Mouse (Mus musculus): ENCODE data around the gene Eepd1.

Gene Eepd1

DNA sequence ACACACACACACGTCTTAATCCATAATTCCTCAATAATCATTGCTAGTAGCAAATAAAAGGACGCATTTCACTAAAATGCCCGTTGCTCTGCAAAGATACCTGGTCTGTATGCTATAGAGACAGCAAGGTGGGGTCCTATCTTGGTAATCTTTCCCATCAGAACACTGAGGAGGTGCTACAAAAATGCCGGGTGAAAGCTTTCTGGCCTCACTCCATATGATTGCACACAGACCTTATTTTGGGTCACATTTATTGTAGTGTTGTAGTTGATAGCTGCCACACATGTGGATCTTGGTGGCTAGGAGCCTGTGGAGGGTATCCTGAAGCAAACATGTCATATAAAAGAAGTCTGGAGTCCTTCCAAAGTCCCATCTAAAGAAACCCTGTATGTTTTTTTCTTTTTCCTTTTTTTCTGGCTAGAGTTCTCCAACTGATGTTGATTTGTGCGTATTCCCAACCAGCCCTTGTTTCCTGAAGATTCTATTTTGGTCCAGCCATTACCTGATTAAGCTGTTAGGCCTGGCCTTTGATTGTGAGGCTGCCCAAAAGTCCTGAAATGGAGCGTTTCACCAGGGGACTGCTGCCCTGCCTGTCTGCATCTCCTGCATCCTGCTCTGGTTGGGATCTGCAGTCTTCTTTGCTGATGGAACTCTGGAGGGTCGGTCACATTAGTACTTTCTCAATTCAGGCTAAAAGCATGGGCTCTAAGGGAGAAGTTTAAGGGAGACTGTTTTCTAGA lies 8.0 kb downstream of the Eepd1 start:
- DNase-seq (ENCODE audit: low read depth, low spot score), result no peak

DNA sequence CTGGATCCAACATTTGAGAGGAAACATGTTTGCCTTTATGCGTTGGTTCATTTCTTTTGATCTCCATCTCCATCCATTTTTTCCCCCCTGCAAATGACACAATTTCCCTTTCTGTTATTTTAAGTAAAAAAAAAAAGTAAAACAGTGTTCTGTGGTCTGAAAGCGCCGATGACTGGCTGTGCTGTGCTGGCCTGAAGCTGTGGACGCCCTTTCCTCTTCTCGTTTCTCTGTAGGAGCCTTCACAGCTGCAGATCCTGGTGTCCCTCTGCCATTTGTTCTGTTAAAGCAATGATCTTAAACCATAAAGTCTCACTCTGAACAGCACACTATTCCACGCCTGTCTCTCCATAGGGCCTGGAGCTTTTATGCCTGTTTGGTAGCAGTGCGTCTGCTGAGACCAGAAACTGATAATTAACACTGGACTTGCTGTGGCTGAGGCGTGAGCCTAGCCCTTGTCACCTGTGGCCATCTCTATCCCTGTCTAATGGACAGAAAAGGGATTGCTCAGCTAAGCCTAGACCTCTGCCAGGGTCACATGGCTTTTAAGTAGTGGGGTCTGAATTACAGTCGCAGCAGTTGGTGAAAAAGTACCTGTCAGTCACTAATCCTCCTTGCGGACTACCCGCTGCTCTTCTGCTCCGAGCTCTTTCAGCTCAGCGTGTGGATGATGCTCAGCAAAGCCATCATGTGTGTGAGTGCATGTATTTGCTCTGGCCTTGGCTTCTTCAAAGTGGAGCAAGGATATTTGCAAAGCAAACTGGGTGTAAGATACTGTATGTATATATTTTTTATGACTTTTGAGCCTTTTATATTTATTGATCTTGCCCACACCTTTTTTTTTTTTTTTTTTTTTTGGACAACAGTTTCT lies 9.2 kb downstream of the Eepd1 start:
- DNase-seq (ENCODE audit: low read depth, low spot score), result no peak

DNA sequence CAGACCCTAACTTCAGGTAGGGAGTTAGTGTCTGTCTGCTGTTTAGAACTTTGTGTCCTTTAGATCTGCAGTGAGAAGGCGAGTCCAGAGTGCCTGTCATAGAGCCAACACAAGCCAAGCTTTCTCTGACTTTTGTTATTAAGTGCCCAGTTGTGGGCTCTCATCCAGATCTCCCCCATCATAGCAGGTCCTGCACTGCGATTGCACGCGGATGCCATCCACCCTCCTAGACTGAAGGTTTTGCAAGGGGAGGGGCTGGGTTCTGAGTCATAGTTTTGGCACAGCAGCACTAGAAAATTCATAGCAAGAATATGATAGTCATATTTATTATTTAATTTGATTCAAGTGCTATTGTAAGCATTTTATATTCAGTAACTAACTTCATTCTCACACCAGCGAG lies 12.6 kb downstream of the Eepd1 start:
- DNase-seq (ENCODE audit: low read depth, low spot score), result no peak

DNA sequence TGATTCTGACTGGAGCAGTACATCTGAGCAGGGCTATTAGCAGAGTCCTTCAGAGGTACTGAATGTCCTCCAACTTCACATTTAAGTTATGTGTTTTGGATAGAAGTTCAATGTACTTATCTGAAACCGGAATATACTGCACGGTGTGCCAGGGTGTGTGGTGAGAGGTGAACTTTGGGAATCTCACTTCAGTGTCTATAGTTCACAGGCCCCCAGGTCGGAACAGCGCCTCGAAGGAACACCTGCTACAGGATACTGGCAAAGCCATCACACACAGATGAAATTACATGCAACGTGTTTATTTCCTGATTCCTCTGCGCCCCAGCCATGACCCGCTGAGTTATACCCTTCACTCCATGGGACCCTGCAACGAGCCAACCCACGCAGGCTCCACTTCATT lies 14.3 kb downstream of the Eepd1 start:
- peak; percentile 87 for DNase-seq (ENCODE audit: low read depth, low spot score)

DNA sequence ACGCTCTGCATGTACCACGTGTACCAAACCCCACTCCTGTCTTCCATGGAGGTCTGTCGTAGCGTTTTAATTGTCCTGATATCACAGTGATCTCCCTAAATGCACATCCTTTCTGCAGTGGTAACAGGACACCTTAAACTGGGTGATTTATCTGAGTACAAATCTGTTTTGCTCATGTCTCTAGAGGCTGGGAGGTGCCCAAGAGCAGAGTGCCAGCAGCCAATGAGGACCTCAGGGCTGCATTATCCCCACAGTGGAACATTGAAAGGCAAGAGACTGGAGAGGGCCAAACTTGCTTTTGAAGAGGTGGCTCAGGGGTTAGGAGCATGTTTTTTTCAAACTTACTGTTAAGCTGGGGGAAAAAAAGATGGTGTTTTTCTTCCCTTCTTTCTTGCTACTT lies 14.8 kb downstream of the Eepd1 start:
- DNase-seq (ENCODE audit: low read depth, low spot score), result no peak

DNA sequence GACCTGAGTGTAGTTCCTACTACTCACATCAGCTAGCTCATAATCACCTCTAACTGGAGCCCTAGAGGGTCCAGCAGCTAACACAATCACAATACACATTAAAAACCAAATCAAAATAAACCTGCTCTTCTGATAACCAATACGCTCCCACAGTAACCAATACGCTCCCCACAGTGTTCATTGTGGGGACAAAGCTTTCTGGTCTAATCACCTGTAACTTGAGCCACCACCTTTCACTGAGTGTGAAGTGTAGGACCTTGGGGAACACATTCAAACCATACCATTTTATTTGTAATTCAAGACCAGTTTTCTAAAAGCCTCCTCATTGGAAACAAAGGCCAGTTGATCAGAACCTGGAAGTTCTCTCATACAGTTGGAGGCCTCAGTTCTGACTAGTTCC lies 15.4 kb downstream of the Eepd1 start:
- no peak for DNase-seq (ENCODE audit: low read depth, low spot score)

DNA sequence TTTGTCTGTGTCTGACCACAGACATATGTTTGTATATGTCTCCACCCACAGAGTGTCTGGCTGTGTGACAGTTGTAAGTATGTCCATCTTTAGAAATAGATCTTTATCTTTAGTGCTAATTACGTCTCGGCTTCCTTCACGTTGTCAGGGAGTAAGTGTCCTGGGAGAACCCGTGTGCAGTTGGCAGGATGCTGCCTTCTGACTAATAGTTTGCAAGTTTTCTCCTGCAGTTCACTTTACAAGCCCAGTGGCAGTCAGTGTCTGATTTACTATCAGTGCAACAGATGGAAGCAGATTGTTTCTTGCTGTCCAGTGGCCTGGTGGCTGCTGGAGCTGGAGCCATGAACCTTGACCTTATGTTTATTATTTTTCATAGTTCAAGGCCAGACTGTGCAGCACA lies 17.4 kb downstream of the Eepd1 start:
- DNase-seq (ENCODE audit: low read depth, low spot score), result peak; percentile 70

DNA sequence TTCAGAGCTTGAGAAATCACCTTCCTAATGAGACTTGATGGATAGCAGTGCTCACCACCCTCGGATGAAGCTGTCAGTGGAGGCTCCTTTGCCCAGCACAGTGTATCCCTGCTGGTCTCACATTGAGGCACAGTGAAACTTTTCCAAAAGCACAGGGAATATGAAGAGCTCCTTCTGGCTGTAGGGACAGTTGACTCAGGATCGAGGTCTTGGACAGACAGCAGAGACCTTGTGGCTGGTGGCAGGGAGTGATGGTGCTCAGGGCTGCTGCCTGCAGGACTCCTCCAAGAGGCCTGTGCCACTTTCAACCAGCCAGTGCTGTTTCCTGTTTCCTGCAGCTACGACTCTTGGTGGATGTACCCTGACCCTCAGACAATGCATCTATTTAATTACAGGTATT lies 18.0 kb downstream of the Eepd1 start:
- DNase-seq (ENCODE audit: low read depth, low spot score), result no peak

DNA sequence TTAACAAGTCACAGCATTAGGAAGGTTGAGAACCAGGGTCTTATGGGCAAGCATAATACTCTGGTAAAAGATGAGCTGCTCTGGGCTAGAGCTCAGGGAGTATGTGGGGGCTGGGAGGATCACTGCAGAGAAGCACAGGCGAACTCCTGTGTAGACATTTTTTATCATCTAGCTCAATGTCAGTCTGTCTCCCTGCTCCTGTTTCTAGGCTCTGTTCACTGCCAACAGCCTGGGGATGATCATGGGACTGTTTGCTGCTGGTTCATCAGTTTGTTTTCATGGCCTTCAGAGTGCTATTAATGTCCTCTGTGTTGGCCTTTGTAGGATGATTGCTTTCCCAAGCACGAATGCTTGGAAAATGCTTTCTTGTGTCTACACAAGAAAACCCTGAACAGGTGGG lies 18.7 kb downstream of the Eepd1 start:
- DNase-seq (ENCODE audit: low read depth, low spot score), result peak; percentile 80

DNA sequence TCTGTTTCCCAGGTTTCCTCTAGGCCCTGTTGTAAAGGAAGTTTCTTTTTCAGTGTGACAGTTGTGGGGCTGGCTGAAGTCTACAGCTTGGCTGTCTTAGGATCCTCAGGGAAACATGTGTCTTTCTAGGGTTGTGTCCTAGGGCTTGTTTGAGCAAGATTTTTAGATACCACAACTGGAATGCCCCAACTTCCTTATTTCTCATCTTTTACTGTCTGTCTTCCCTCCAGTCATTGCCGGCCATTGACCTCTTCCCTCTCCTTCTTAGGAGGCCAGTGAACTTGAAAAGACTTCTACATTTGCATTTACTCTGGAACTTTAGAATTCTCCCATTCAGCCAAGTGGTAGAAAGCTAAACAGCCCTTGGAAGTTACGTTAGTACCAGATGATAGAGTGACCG lies 27.5 kb downstream of the Eepd1 start:
- no peak for DNase-seq (ENCODE audit: low read depth, low spot score)

DNA sequence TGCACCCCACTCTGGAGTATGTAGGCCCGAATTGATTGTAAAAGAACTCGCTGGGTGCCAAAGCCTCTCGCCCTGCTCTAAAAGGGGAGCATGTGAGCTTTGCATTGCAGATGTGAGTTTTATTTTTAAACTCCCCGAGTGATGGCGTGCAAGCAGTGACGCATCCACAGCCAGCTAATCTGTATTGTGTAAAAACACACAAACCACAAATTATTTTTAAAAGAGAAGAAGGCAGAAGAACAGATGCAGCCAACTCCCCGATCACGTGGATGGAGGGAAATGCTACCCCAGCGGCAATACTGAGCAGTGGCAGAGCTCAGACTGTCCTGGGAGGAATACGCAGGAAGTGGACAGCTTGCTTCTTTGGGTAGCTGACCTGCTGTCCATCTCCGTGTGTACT lies 29.2 kb downstream of the Eepd1 start:
- DNase-seq (ENCODE audit: low read depth, low spot score), result no peak

DNA sequence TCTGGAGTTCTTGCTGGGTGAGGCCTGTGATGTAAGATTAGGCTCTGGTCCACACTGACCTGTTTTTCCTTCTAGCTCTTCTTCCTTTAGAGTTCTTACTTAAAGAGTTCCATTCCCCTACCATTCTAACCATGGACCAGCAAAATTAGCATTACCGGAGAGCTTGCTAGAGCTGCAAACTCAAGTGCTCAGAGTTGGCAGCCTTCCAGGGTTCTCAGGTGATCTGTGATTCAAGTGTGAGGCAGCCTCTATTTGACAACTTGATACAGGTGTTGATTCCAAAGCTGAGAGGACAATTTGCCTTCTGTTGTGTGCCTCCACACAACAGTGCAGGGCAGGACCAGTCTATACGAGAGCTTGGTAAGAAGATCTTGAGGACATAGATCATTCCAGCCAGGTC lies 31.7 kb downstream of the Eepd1 start:
- peak; percentile 49 for DNase-seq (ENCODE audit: low read depth, low spot score)

DNA sequence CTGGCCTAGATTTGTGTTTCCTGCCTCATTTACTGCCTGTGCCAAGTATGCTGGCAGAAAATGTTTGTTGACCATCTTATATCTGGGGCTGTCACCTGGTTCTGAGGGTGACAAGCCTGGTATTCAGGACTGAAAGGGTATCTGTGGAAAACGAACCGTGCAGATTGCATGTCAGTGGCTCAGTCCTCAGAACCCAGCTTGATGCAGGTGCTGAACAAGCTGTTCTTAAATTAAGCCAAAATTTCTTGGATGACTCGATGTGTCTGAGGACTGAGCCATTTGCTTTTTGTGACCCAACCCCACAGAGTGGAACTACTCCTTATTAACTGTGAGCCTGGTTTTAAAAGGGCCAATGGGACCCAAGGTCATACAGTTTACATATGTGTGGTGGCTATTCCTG lies 32.2 kb downstream of the Eepd1 start:
- DNase-seq (ENCODE audit: low read depth, low spot score), result peak; percentile 77

DNA sequence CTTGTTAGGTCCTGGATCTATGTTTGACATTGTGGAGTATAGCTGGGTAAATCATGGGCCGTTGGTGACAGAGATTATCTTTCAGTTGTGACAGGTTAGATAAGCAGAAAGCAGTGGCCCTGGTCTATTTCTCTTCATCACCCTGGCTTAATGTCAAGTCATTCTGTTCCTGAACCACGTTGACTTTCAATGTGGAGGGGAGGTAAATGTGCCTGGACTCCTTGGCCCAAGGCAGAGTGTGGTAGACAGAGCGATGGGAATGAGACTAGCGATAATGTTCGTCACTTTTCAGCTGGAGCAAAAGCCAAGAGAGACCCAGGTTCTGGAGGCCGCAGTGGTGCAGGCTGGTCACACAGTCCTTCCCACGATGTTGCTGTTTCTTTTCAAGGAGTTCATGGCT lies 35.3 kb downstream of the Eepd1 start:
- no peak for DNase-seq (ENCODE audit: low read depth, low spot score)

DNA sequence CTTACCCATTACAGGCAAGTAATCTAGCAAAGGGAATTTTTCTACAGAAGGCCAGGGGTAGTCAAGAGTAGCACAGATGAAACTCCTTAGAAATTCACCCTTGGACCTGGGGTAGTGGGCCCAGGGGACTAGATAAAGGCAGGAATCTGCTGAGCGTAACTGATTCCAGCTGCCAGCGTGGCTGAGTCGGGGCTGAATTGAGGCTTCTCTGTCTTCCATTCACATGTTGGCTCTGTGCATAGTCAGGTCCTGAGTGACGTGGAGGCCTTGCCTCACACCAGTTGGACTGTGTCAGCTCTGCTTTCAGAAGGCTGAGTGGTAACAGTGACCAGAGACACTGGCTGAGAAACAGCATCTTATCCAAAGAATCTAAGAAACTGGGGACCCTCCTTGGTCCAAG lies 36.6 kb downstream of the Eepd1 start:
- DNase-seq (ENCODE audit: low read depth, low spot score), result no peak

DNA sequence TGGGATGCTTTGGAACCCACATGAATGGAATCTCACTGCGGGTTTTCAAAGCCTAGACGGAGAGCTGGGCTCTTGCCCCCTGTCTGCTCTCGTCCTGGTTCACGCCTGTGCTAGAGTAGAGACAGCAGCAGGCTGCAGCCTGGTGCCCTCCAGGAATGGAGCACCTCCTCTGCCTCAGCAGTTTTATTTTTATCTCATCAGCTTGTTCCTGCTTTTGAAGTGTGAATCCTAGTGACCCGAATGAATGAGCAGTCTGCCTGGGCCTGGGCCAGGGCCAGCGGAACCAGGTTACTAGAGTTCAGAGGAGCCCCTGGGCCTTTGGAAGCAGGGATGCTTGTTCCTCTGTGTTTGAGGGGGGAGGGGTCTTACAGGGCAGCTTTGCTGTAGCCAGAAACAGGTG lies 37.8 kb downstream of the Eepd1 start:
- peak; percentile 62 for DNase-seq (ENCODE audit: low read depth, low spot score)

DNA sequence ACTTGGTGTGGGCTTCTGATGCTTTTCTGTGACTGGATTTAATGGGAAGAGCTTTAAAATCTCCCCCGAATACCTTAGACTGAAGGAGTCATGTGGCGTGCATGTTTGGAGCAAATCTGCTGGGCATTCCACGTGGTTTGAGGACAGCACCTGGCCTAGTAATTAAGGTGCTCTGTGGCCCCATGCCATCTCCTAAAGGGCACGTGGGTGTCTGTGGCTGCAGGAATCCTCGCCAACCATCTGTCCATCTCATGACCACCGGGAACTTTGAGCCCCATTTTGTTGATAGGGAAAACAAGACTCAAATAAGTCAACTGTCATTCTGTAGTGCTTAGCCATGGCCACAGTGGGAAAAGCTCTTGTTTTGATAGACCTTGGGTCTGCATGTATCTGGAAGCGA lies 39.5 kb downstream of the Eepd1 start:
- no peak for DNase-seq (ENCODE audit: low read depth, low spot score)

DNA sequence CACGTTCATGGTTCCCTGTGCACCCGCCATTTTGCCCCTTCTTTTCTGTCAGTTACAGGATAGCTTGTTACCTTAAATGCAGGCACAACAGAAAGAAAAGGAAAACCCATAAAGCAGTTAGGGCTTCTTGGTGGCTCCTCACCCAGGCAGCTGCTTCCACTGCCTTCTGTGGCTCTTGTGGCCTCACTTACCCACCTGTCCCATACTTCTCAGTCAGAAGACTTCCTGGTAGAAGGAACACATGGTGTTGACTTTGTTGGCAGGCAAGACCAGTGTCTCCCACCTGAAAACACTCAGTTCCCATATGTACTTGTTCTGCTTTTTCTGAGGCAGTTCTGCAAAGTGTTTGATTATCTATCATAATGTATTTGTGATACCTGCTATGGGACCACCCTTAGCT lies 40.5 kb downstream of the Eepd1 start:
- no peak for DNase-seq (ENCODE audit: low read depth, low spot score)

DNA sequence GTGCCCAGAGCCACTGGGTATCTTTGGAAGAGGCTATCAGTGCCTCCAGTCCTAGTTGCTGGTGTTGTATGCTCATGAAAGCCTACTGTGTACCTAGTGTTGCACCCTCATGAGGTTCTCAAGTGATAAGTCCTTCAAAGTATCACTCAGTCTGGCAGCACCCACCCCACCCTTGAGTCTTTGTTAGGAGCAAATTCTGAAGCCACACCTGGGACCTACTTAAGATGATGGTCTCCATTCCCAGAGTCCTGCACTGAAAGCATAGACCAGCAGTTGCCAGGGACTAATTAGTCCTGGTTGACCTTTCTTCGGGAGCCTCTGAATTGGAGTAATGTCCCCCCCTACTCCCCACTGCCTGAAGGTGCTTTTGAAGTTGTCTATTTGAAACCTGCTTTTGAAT lies 45.2 kb downstream of the Eepd1 start:
- DNase-seq (ENCODE audit: low read depth, low spot score), result no peak

DNA sequence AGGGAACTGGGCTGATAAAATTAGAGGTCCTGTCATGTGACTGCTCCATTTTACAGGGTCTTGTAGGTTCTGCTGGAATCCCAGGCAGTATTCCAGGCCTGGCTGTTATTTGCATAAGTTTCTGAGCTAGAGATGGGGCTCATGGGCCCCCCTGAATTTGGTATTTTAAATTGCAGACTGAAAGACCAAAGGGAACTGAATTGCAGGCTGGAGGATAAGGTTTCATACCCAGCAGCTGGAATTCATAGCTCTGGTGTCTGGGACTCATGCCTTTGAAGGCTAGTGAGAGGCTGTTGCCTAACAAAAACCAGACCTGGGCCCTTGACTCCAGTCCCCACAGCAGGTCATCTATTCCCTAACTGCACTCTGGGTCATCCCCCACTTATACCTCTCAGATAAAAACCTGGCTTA lies 45.6 kb downstream of the Eepd1 start:
- no peak for DNase-seq (ENCODE audit: low read depth, low spot score)

DNA sequence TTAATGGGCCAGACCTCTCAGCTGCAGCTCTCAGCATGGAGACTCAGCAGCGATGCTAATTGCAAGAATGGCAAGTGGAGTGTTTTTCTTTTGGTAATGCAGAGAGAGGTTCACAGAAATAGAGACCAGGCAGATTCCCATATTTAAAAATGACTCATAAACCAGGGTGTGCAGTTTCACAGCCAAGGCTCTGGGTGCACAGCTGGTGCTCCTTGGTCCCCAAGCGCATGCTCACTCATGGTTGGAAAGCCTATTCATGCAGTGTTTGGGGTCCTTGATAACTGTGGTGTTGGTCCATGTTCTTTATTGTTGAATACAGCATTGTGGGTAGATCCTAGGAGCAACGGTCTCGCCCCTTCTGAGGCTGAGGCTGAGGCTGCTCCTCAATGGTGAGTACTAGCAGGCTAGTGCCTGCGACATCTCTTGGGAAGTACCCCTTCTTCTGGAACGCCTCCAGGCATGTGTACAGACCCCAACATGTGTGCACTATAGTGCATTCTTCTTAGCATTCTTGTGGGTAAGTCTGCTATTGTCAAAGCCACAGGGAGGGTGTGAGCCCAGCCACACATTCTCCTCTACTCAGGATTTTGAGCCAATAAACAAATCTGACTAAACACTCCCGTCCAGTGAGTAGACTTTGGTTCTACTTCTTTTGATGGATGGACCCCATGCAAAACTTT lies 46.2 kb downstream of the Eepd1 start:
- no peak for DNase-seq (ENCODE audit: low read depth, low spot score)

DNA sequence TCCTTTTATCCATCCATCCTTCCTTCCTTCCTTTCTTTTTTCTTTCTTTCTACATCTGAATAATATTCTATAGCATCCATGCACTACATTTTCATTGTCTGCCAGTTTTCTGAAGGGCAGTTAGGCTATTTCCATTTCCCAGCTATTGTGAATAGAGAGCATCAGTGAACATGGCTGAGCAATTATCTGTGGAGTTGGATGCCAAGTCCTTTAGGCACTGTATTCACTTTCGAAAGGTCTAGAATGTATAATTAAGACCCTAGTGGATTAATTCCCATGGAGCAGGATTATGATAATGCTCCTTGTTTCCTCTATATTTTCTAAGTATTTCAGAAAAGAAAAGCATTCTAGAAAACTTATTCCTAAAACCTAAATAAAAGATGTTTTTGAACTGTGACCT lies 50.3 kb downstream of the Eepd1 start:
- DNase-seq (ENCODE audit: low read depth, low spot score), result no peak

DNA sequence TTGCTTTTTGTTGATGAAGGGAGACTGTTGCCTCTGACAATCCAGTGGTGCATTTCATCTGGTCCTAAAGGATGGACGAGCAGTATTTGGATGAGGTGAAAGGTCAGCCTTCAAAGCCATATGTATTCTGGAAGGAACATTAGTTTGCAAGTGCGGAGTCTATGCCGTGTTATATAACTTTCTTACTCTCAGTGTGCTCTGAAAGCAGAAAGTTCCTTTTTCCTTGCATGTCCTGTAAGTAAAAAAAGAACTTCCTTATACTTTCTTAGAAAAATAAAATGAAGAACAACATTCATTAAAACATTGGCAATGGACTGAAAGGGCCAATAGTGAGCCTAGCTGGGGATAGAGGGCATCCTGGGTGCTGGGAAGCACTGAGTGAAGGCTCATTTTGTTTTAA lies 50.8 kb downstream of the Eepd1 start:
- no peak for DNase-seq (ENCODE audit: low read depth, low spot score)

Measured in skeletal muscle tissue, adult 2 months (tissue).